Mouse (Mus musculus): ENCODE results near the gene Ap1s2.

Gene Ap1s2

DNA sequence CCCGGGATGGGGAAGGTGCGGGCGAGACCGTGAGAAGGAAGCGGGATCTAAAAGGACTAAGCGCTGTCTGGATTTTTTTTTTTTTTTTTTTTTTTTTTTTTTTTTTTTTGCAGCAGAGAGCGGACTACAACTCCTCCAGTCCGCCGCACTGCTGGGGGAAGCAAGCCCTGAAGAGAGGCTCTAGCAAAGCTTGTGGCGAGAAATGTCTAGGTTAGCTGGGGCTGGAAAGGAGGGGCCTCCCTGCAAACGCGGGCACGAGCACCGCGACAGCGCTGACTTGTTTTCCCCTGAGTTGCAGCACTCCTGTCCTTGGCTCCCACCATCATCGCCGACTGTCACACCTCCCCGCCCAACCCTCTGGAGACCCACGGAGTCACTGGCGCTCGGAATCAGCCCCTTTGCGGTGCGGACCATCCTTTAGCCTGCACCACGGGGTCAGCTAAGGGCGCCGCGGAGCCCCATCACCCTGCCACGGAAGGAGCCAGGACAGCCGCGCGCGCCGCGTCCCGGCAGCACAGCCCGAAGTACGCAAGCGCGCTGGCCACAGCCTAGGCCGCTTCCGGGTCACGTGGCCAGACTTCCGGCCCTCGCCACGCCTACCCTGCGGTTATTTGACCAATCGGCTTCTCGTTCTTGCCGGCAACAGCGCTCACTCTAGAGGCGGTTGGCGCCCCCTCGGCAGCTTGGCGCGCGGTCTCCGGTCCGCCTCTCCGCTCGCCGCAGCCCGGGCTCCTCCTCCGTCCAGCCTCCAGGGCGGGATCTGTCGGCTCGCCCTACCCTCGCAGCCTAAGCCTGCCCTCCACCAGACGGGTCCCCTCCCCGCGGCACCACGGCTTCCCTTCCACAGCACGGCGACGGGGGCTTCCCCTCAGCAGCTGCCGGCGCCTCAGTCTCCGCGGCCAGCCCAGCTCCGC, at the start of gene Ap1s2:
Gene Ap1s2 (plus strand): TSS at position 681 of the 914 bp plus-strand sequence.
- DNase-seq (ENCODE audit: low spot score in 2 of 2), result peak; percentile 92 to 95

GRCm38 (mm10) chrX:163867711-163868379, 41.0 kb upstream of the Ap1s2 start:
- DNase-seq (ENCODE audit: low spot score in 2 of 2), result no peak

GRCm38 (mm10) chrX:163868659-163869278, 40.0 kb upstream of the Ap1s2 start:
- DNase-seq (ENCODE audit: low spot score in 2 of 2), result no peak

GRCm38 (mm10) chrX:163875932-163876331, 32.9 kb upstream of the Ap1s2 start:
- no peak for DNase-seq (ENCODE audit: low spot score in 2 of 2)

DNA sequence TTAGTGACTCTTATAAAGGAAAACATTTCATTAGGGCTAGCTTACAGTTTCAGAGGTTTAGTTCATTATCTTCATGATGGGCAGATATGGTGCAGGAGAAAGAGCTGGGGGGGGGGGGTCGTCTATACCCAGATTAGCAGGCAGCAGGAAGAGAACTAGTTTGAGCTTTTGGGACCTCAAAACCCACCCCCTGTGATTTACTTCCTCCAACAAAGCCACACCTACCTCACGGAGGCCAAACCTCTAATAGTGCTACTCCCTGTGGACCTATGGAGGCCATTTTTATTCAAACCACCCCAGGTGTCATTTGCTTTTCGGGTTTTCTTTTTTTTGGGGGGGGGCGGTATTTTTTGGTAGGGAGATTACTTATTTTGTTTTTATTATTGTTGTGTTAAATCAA, 32.2 kb upstream of the Ap1s2 start:
- no peak for DNase-seq (ENCODE audit: low spot score in 2 of 2)

DNA sequence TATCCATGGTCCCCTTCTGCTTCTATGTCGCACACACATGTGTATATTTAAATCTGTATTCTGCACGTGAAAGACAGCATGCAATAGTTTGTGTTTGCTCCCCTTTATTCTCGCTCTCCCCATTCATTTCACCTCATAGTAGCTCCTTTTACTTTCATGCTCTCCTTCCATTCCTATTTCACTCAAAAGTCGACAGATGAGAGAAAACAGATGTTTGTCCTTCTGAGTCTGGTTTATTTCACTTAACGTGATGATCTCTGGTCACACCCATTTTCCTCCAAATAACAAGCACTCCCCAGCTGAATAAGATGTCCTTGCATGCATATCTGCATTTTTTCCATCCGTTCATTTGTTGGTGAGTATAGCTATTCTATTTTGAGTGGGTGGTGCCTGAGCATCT, 29.8 kb upstream of the Ap1s2 start:
- no peak for DNase-seq (ENCODE audit: low spot score in 2 of 2)

GRCm38 (mm10) chrX:163879461-163879860, 29.4 kb upstream of the Ap1s2 start:
- no peak for DNase-seq (ENCODE audit: low spot score in 2 of 2)

DNA sequence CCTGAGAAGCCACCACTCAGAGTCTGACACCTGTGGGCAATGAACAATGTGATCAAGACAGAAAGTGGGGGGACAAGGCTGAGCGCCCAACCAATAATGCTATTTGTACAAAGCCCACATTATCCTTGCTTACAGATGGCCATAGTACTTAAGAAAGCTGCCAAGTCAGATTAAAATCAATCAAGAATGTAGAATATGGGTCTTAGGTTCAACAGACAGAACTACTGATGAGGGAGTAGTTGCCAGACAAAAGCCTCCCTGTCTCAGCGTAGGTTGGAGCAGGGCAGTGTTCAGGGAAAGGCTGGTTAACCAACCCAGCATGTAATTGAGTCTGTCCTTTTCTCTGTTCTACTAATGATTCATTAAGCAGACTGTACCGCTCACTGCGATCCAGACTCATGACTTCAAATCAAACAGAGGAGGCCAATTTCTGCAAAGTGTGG, 23.3 kb upstream of the Ap1s2 start:
- DNase-seq (ENCODE audit: low spot score in 2 of 2), result no peak

DNA sequence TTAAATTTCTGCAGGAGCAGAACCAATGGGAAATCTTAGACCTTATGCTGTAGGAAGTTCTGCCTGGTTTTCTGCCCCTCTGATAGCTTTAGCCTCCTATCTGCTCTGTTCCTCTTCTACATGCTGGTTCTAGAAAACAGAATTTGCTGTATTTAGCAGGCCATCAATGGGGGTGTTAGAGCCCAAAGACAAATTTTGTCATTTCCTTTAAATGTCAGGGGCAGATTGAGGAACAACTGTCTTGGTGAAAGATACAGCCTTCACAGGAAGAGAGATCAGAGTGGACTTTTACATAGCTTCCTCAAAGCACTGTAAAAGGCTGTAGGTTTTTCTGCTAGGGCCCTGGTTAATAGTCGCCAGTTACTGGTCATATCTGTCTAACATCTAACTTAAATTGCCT, 11.5 kb upstream of the Ap1s2 start:
- DNase-seq (ENCODE audit: low spot score in 2 of 2), result no peak

DNA sequence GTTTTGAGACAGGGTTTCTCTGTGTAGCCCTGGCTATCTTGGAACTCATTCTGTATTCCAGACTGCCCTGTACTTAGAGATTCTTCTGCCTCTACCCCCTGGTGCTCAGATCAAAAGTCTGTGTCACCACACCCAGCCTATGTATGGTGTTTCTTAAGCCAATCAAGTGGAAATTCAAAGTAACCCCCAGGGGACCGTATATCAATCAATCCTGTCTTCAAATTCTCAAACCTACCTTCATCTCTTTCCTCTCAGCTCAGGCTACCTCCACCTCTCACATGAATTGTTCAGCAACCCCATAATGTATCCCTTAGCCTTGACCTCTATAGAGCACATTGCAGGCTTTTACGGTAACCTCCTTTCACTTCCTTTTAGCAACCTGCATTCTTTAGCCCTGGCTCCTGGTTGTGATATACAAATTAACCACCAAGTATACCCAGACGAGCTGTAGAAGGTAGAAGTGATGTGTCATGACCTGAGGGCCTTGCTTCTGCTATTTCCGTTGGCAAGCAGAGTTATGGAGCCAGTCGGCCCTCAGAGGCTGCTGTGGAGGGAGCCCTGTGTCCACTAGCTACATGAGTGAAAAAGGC, 9.3 kb upstream of the Ap1s2 start:
- no peak for DNase-seq (ENCODE audit: low spot score in 2 of 2)

GRCm38 (mm10) chrX:163906861-163907260, 2.0 kb upstream of the Ap1s2 start:
- DNase-seq (ENCODE audit: low spot score in 2 of 2), result no peak

GRCm38 (mm10) chrX:163908003-163908336, 847 bp upstream of the Ap1s2 start:
- no peak for DNase-seq (ENCODE audit: low spot score in 2 of 2)

DNA sequence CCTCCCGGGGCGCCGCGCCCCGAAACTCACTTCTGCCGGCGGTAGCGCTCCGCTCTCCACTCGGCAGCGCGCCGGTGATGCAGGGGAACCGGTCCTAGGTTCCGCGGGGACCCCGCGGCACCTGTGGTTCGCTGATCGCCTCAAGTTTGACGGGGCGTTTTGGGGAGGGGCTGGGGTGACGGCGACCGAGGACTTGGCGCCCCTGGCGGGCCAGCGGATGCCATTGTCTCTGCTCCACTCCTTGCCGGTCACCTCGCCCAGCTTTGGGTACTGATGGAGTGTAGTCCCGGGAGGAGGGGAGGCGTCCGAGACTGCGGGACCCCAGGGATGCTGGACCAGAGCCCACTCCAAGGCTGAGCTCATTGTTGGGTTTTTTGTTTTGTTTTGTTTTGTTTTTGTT, 564 bp downstream of the Ap1s2 start:
- peak; percentile 16 to 36 for DNase-seq (ENCODE audit: low spot score in 2 of 2)

DNA sequence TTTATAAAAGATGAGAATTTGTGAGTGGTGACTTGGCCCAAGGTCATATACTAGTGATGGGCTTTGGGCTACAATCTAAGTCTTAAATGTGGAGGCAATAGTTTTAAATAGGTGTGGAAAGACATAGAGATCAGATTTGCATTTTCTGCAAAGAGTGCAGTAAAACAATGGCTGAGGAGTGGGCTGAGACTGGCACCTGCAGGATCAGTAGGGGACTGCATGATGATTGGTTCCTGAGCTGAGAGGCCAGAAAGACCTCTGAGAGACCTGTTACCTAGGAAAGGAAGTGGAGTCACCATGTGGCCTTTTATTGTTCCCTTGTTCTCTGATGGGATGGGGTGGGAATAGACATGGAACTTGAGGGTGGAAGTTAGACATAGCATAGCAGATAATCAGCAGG, 4.0 kb downstream of the Ap1s2 start:
- DNase-seq (ENCODE audit: low spot score in 2 of 2), result peak in 1 of 2 experiments; percentile 35

DNA sequence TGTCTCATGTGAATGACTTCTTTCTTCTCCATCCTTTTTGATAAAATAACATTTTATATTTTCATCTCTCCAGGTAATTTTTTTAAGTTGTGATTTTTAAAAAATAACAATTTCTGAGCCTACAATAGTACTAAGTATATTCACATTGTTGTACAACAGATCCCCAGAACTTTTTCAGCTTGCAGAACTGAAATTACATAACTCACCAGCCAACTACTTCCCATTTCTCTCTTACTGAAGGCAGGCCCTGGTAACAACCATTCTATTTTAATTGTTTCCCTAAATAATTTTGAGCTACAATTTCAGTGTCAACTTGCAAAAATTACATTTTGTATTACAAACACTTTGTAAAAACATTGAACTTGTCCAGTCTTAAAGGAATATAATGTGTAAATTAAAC, 20.7 kb downstream of the Ap1s2 start:
- no peak for DNase-seq (ENCODE audit: low spot score in 2 of 2)

DNA sequence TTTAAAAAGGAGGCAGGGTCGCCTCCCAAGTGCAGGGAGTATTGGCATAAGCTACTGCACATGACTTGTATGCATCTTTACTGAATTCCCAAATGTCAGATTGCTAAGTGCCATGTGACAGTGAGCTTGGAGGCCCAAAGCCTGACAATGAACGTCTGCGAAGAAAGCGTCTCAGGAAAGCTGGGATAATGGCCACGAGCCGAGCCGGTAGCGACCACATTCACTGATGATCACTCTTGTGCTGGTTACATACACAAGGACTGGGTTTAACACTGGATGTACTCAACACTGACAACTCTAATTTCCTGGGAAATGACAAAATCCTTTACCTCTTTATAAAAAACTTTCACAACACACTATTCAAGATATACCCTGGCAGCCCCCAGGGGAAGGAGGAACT, 25.9 kb downstream of the Ap1s2 start:
- DNase-seq (ENCODE audit: low spot score in 2 of 2), result no peak

- no peak for DNase-seq (ENCODE audit: low spot score in 2 of 2)
These were observed 29.8 kb downstream of the Ap1s2 start for GRCm38 (mm10) chrX:163938587-163938986.

- DNase-seq (ENCODE audit: low spot score in 2 of 2), result no peak
These were observed 35.6 kb downstream of the Ap1s2 start for GRCm38 (mm10) chrX:163944381-163944780.

- DNase-seq (ENCODE audit: low spot score in 2 of 2), result no peak
These were observed 42.8 kb downstream of the Ap1s2 start for GRCm38 (mm10) chrX:163951618-163952017.

GRCm38 (mm10) chrX:163957381-163957780, 48.6 kb downstream of the Ap1s2 start:
- no peak for DNase-seq (ENCODE audit: low spot score in 2 of 2)

- peak; percentile 51 to 77 for DNase-seq (ENCODE audit: low spot score in 2 of 2)
These were observed 49.1 kb downstream of the Ap1s2 start for GRCm38 (mm10) chrX:163957803-163958466.

GRCm38 (mm10) chrX:163958467-163958875, 49.7 kb downstream of the Ap1s2 start, which contains the start of gene Zrsr2:
Gene Zrsr2, minus strand, starts transcription at chrX:163958661.
- peak; percentile 75 to 90 for DNase-seq (ENCODE audit: low spot score in 2 of 2)
